Mouse (Mus musculus) right cerebral cortex, postnatal 14 days (tissue): Measurements from ENCODE around the gene Megf8.
"Not testable (repeated sequence)": the region's sequence is repeated elsewhere in the genome, so short reads cannot be mapped to it uniquely, and the experiment has no call there.

Experiments
- DNase-seq: peaks from one replicate; pipeline ENCODE4 v3.0.0; 2022

Gene Megf8

DNA sequence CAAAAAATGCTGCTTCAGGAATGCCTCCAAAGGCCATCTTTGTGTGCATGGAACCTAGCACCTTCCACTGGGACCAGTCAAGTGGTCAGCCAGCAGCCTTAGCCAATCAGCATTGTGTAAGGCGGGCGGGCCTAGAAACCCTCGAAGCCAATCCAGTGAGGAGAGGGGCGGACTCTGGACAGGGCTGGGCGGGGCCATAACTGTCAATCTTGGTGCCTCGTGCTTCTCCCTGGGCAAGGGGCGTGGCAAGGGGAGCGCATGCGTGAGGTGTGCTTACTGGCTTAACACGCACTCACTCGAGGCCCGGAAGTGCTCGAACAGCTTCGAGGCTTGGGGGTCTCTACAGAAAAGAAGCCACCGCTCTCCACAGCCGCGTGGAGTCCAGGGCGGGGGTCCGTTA lies 15.9 kb upstream of the Megf8 start, which contains the start of gene Prr19:
Gene Prr19 (plus strand): TSS at position 349 of the 400 bp plus-strand sequence.
- DNase-seq = no peak

DNA sequence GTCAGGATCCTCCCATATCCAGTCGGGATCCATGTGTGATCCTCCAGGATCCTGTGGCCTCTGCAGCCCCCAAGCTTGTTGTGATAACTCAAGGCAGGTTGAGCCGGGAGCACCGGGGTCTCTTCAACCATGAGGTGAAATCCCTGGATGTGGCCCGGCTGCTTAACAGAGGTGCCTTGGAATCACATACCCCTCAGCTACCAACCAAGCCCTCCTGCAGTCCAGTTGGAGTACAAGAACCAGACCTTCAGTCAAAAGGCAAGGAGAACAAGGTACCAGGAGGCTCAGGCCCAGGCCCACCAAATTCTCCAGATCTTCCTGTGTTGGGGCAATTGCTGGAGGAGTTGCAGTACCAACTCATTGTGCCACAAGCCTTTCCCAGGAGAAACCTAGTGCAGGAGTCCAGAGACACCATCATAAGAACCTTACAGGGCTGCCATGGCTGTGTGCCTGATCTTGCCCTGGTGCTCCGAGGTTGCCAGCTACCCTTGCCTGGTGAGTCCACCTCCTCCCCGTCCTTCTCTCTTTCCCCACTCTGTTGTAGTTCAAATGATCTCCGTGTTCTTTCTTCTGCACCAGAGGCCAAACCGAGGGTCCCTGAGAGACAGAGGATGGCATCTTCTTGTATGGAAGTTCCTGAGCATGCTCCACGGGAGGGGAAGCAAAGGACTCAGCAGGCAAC lies 13.8 kb upstream of the Megf8 start:
- no peak for DNase-seq

GRCm38 (mm10) chr7:25303685-25304006 lies 13.3 kb upstream of the Megf8 start:
- no peak for DNase-seq

DNA sequence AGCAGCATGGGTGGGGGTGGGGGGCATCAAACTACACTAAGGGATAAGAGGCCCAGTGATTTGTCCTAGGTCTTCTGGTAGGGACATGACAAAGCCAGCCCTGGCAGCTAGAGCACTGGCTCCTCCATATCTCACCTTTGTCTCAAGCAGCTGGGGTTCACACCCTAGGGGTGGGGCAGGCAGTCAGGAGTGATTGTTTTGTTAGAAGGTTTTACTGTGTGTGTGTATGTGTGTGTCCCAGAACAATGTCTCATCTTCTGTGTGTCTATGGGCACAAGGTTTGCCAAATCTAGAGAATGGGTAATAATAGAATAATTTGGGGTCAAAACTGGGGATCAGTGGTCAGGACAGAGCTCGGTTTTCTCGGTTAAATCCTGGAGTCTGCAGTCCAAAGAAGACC lies 11.5 kb upstream of the Megf8 start:
- no peak for DNase-seq

DNA sequence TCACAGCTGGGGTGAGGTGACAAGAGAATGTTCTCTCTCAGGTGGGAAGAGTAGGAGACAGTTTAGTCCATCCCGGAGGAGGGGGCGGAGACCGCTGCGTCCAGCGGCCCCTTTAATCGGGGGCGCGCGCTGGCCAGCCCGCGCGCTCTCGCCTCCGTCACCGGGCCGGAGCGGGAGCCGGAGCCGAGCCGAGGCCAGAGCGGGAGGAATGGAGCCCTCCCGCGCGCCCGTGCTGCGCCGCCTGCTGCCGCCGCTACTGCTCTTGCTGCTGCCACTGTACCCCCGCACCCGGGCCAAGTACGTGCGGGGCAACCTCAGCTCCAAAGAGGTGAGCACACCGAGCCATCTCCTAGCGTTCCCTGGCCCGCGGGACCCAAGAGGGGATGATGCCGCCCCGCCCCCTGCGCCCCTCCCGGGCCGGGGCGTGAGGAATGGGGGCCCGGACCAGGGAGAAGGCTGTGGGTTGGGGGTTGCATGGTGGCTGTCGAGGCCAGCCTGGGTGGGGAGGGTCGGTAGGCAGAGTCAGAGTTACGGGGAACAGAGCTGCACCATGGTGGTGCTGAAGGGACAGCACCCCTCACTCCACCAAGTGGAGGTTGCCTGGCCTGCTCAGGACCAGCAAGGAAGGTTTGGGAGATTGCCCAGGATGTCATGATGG lies 10.9 kb upstream of the Megf8 start, which contains the start of gene Tmem145:
Gene Tmem145 (plus strand): TSS at position 151 of the 658 bp plus-strand sequence.
- DNase-seq = peak; percentile 61

DNA sequence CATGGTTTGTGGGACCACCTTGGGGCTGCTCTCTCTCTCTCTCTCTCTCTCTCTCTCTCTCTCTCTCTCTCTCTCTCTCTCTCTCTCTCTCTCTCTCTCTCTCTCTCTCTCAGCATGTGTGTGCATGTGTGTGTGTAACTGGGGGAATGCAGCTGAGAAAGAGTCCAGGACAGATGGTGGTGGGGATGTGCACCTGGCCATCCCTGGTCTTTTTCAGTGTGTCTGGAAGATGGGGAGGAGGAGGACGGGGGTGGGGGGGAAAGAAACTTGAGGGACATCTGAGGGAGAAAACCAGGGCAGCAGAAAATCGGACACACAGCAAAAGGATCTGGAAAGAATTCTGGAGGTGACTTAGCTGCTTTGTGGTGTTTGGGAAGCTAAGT lies 10.4 kb upstream of the Megf8 start:
- DNase-seq = no peak

DNA sequence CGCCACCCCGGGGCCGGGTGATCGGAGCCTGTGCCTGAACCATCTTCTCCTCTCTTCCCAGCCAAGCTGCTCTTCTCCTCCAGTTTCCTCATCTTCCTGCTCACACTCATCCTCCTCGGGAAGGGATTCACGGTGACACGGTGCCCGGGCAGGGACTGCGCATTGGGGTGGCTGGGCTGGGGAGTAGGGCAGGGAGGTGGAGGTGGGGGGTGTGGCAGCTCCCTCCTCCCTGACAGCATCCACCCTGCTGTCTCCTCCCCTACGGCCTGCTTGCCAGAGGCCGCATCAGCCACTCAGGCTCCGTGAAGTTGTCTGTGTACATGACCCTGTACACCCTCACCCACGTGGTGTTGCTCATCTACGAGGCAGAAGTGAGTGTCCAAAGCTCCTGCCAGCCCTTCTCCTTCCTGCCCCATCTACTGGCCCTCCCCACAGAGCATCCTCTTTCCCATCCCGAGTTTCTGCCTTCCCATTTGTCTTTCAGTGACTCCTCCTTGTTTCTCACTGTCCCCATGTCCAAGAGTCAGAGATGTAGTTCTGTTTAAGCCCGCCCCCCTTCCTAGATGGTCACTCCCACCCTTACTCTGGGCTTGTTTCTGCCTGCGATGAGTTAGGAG lies 8.2 kb upstream of the Megf8 start:
- no peak for DNase-seq

DNA sequence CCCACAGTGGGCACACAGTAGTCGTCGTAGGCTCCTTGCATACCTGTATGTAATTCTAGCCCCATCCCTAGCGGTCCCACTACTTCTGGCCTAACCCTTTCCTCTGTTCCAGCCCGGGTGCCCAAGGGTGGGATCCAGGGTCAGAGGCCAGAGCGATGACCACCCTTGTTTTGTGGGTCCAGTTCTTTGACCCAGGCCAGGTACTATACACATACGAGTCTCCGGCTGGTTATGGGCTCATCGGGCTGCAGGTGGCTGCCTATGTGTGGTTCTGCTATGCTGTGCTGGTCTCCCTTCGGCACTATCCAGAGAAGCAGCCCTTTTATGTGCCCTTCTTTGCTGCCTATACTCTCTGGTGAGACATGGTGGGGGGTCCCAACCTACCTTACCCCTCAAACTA lies 7.5 kb upstream of the Megf8 start:
- no peak for DNase-seq

DNA sequence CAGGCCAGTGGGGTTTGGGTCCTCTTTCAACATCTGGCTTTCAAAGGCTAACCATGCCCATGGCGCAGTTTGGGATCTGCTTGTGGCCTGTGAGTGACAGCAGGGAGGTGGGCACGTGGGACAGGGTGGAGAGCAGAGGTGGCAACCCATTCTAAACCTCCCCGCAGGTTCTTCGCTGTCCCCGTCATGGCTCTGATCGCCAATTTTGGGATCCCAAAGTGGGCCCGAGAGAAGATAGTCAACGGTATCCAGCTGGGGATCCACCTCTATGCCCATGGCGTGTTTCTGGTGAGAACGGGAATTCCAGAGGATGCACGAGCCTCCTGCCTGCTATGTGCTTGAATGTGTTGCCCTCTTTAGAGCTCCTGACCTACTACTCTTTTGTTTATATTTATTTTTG lies 5.8 kb upstream of the Megf8 start:
- DNase-seq = no peak

DNA sequence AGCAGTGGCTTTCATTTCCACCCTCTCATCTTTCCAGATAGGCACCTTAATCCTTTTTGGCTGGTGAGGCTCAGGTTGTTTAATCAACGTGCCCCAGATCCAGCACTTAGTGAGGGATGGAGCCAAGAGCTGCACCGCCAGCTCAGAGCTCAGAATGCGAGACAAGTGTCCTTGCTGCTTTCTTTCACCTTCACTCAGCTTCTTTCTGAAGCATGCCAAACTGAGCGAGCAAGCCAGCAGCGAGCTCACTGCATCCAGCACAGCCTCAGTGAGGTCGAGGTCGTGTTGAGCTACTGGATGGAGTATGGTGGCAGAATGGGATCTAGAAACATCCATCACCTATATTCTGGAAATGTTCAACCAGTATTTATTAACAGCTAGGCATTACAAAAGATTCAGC lies 3.6 kb upstream of the Megf8 start:
- DNase-seq = no peak

DNA sequence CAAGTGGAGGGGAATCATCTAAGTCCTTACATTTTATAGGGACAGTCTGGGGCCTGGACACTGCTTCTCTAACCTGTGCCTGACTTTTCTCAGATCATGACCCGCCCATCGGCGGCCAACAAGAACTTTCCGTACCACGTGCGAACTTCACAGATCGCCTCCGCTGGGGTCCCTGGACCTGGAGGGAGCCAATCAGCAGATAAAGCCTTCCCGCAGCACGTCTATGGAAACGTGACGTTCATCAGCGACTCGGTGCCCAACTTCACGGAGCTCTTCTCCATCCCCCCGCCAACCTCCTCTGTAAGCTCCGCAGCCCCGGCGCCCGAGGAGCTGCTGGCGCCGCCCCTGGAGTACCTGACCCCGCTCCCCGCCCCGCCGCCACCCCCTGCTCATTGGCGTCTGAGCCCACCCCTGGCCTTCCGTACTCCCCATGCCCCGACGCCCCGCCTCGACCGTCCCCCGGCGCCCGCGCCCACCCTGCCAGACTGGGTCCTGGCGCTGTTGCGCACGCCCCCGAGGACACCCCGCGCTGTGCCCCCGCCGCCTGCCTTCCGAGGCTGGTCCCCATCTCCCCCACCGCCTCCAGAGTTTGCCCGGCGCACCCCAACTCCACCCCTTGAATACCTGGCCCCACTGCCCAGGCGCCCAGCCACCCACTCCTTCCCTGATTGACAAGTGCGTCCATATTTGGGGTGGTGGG lies 2.2 kb upstream of the Megf8 start:
- no peak for DNase-seq

GRCm38 (mm10) chr7:25315306-25316041 lies 1.5 kb upstream of the Megf8 start:
- peak; percentile 52 for DNase-seq

DNA sequence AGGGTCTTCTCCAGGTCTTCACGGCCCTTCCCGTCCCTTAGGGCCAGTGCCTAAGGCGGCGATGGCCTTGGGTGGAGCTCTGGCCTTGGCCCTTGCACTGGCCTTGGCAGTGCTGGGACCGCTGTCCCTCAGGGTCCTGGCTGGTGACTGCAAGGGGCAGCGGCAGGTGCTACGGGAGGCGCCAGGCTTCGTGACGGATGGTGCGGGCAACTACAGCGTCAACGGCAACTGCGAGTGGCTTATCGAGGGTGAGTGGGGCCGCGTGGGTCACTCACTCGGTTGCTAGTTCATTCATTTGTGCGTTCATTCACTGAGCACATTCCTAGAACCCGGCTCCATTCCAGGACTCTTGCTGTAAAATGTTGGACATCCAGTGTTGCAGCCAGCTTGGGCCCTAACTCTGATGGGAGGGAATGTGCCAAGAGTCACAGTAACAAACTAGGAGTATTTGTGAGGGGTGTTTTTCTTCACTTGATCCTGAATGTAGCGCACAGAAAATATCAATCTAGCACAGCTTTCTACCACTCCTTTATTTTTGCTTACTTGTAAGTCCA lies 559 bp downstream of the Megf8 start:
- DNase-seq = no peak

DNA sequence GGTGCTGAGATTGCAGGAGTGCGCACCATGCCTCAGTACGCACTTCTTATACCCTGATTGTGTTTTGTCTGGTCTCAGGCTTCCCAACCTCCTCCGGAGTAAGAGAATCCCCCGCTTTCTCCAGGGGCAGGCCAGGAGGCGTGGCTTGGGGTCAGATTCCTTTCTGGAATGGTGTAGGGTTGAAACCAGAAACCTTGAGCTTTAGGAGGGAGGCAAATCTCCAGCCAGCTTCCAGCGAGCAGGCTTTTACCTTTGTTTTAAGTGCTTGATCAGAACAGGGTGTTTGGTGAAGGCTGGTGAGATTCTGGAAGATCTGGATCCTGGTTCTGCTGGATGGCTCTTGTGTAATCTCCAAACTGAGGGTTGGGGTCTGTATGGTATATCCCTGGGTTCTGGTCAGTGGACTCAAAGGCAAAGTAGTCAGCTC lies 5.1 kb downstream of the Megf8 start:
- no peak for DNase-seq

- no peak for DNase-seq
Observed at GRCm38 (mm10) chr7:25323219-25323618, 6.3 kb downstream of the Megf8 start.

GRCm38 (mm10) chr7:25325431-25325830 lies 8.5 kb downstream of the Megf8 start:
- DNase-seq = not testable (repeated sequence)

DNA sequence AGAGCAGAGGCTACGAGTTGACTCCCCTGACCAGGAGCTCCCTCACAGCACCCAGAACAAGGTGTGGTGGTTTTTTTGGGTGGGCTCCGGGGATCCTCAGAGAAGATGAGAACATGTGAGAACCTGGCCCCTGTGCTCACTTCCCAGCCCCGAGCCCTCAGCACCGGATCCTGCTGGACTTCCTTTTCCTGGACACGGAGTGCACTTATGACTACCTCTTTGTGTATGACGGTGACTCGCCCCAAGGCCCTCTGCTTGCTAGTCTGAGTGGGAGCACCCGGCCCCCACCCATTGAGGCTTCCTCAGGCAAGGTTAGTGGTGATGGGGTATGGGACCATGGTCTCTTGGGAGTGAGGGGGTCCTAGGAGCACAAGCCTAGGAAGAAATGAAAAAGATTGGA lies 9.3 kb downstream of the Megf8 start:
- no peak for DNase-seq

- peak; percentile 79 for DNase-seq
Observed at GRCm38 (mm10) chr7:25333596-25334307, 16.8 kb downstream of the Megf8 start.

- no peak for DNase-seq
Observed at GRCm38 (mm10) chr7:25334472-25334871, 17.5 kb downstream of the Megf8 start.

DNA sequence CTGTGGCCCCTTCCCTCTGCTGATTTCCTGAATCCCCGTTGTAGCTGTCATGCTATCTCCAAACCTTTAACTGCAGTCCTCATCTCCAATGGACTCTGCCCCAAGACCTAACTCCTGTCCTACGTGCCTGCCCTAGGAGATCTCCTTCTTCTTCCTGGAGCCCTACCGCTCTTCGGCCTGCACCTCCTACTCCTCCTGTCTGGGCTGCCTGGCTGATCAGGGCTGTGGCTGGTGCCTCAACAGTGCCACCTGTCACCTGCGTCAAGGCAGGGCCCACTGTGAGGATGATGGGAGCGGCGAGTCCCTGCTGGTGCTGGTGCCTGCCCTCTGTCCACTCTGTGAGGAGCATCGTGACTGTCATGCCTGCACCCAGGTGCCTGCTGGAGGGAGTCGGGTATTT lies 22.4 kb downstream of the Megf8 start:
- DNase-seq = no peak

- no peak for DNase-seq
Observed at GRCm38 (mm10) chr7:25341000-25341784, 24.2 kb downstream of the Megf8 start.
